Mouse (Mus musculus) embryonic facial prominence, embryonic 10.5 days (tissue): ENCODE results near the gene Prkn. TPM values are rescaled to one million over a fixed set of nuclear protein-coding genes. Genes with fewer than 3 reads are reported as not detected.

ENCODE experiments used
- DNase-seq: peaks from one replicate; pipeline ENCODE4 v3.0.0-alpha.2; 2017; ENCODE audit warnings: low spot score
- H3K27ac ChIP-seq: fragments of 300-500 bp; sonication (generic); replicated peaks from 2 replicates; pipeline ENCODE4 v1.5.1; 2016; ENCODE audit warnings: mild to moderate bottlenecking
- H3K27me3 ChIP-seq: fragments of 300-500 bp; sonication (generic); replicated peaks from 2 replicates; pipeline ENCODE4 v1.6.1; 2016; ENCODE audit warnings: low read depth, mild to moderate bottlenecking; ENCODE audit not compliant: poor library complexity, severe bottlenecking
- H3K36me3 ChIP-seq: fragments of 300-500 bp; sonication (generic); replicated peaks from 2 replicates; pipeline ENCODE4 v1.6.1; 2016; ENCODE audit warnings: mild to moderate bottlenecking, moderate library complexity
- H3K4me1 ChIP-seq: fragments of 300-500 bp; sonication (generic); 2 replicates; pipeline ENCODE4 v1.6.1; 2016
- H3K4me3 ChIP-seq: fragments of 300-500 bp; sonication (generic); 2 replicates; pipeline ENCODE4 v1.5.1; 2016; ENCODE audit warnings: mild to moderate bottlenecking, moderate library complexity
- H3K9me3 ChIP-seq: fragments of 300-500 bp; sonication (generic); 2 replicates; pipeline ENCODE4 v1.6.1; 2016; ENCODE audit warnings: mild to moderate bottlenecking
- WGBS: fragments of 180-500 bp; shearing (Covaris S2); methylation state at CpG from one replicate; pipeline ENCODE4 v1.1.7; 2016; 5-methylcytosine and 5-hydroxymethylcytosine counted together
- polyA plus RNA-seq: library from polyadenylated mRNA; unstranded; fragments of >200 nt; fragmentation: Nextera tagmentation; extraction: Ambion mirVana; gene quantifications from 2 replicates; pipeline ENCODE4 v1.2.1, GENCODE M21; 2016

Prkn gene
- polyA plus RNA-seq, 1 experiment from 2014 or later, result 1.1 TPM

DNA sequence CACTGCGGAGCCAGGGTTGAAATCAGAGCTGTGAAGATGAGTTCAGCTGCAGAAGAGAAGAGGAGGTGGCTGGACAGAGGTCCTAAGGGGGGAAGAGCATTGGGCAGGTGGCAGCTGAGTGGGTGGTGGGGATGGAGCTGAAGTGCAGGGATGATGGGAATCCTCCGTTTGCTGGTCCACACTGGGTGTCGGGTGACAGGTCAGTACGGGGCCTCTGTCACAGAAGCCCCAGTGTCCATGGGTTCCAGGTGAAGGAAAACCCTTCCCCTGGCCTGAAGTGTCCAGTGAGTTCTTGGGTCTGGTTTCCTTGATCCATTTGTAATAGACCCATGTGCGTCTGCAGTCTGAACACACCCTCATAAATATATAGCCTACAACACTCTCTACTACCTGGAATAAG lies 1195.2 kb downstream of the Prkn start:
- no peaks in the 10 kb centered on the region for H3K36me3 ChIP-seq
- no peak overlapping the region for H3K4me3 ChIP-seq
- H3K27ac ChIP-seq, result no peak overlapping the region
- H3K4me1 ChIP-seq, result peaks cover 20% of the 10 kb centered on the region
- DNase-seq, result no peak
- H3K27me3 ChIP-seq, result peaks cover 17% of the 10 kb centered on the region
- 45% methylated on average over 5 of the region's 5 CpGs for WGBS
- H3K9me3 ChIP-seq, result no peaks in the 10 kb centered on the region

GRCm38 (mm10) chr17:12036205-12036604 lies 1196.0 kb downstream of the Prkn start:
- 45% methylated on average over 6 of the region's 6 CpGs for WGBS
- Histone ChIP-seq H3K27me3 (peaks cover 17% of the 10 kb centered on the region), H3K4me1 (peaks cover 12% of the 10 kb centered on the region), H3K9me3 (no peaks in the 10 kb centered on the region), H3K4me3 (no peak overlapping the region), H3K27ac (no peak overlapping the region), H3K36me3 (no peaks in the 10 kb centered on the region)
- peak; percentile 67 for DNase-seq

DNA sequence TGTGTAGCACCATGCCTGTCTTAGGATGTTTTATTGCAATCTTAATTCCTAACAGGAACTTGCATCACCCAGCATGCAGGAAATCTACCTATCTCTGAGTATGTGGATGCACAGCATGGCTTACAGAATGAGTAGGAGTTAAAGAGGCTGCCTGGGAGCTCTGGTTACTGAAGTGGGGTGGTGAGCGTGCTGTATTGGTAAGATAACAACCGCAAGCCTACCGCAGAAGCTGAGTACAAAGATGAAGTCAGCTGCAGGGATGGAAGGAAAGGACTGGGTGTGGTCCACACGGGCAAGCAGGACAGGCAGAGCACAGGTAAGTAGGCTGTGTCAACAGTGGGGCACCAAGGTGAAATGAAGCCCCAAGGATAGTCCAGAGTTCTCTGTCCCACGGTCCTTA lies 1196.9 kb downstream of the Prkn start:
- H3K36me3 ChIP-seq, result no peaks in the 10 kb centered on the region
- no peak for DNase-seq
- 82% methylated on average over 5 of the region's 5 CpGs for WGBS

GRCm38 (mm10) chr17:12037574-12037973 lies 1197.4 kb downstream of the Prkn start:
- 87% methylated on average over 2 of the region's 2 CpGs for WGBS
- Histone ChIP-seq H3K27me3 (peaks cover 11% of the 10 kb centered on the region), H3K36me3 (no peaks in the 10 kb centered on the region), H3K4me1 (peaks cover 8% of the 10 kb centered on the region; the same call in 1 of the 2 replicates), H3K27ac (no peak overlapping the region), H3K4me3 (no peak overlapping the region), H3K9me3 (no peaks in the 10 kb centered on the region)
- DNase-seq, result no peak

More for the DNA sequence above, 1196.9 kb downstream of the Prkn start:
- H3K4me1 ChIP-seq, result peaks cover 6% of the 10 kb centered on the region; the same call in 1 of the 2 replicates
- H3K4me3 ChIP-seq, result no peak overlapping the region
- peaks cover 16% of the 10 kb centered on the region for H3K27me3 ChIP-seq
- no peaks in the 10 kb centered on the region for H3K9me3 ChIP-seq
- H3K27ac ChIP-seq, result no peak overlapping the region

- H3K27me3 ChIP-seq, result peaks cover 5% of the 10 kb centered on the region
- peaks cover 9% of the 10 kb centered on the region; the same call in 1 of the 2 replicates for H3K4me1 ChIP-seq
- no peaks in the 10 kb centered on the region for H3K9me3 ChIP-seq
- WGBS, result 71% methylated on average over 6 of the region's 6 CpGs
- no peak for DNase-seq
- peak overlapping the region; percentile 59 for H3K27ac ChIP-seq
- no peak overlapping the region for H3K4me3 ChIP-seq
- no peaks in the 10 kb centered on the region for H3K36me3 ChIP-seq
Measured at GRCm38 (mm10) chr17:12038499-12038898, 1198.3 kb downstream of the Prkn start.

DNA sequence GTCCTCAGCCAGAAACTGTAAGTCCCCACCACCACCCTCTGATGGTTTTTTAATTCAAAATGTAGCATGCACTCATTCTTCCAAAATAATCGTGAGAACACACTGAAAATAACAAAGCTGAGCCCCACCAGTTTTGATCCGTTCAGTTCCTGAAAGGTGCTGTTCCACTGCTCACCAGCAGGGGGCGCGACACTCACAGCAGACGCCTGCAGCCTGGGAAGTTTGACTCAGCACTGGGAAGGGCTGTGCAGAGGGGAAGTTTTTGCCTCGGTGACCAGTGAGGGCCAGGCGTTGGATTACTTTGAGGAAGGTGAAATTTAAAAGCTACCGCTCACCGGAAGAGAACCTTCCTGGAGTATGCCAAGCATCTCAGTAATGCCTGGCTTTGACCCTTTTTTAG lies 1199.0 kb downstream of the Prkn start:
- peak; percentile 88 for DNase-seq
- WGBS, result 2% methylated on average over 9 of the region's 9 CpGs
- Histone ChIP-seq H3K27ac (peak overlapping the region; percentile 59), H3K36me3 (no peaks in the 10 kb centered on the region), H3K9me3 (no peaks in the 10 kb centered on the region), H3K4me1 (peaks cover 9% of the 10 kb centered on the region; the same call in 1 of the 2 replicates), H3K27me3 (peaks cover 8% of the 10 kb centered on the region), H3K4me3 (no peak overlapping the region)

GRCm38 (mm10) chr17:12039922-12040321 lies 1199.7 kb downstream of the Prkn start:
- peaks cover 15% of the 10 kb centered on the region for H3K27me3 ChIP-seq
- no peaks in the 10 kb centered on the region for H3K9me3 ChIP-seq
- H3K27ac ChIP-seq, result peak overlapping the region; percentile 59; the same call in 1 of the 2 replicates
- H3K4me3 ChIP-seq, result no peak overlapping the region
- no peak for DNase-seq
- peaks cover 14% of the 10 kb centered on the region for H3K4me1 ChIP-seq
- no peaks in the 10 kb centered on the region for H3K36me3 ChIP-seq
- WGBS, result 84% methylated on average over 3 of the region's 3 CpGs

DNA sequence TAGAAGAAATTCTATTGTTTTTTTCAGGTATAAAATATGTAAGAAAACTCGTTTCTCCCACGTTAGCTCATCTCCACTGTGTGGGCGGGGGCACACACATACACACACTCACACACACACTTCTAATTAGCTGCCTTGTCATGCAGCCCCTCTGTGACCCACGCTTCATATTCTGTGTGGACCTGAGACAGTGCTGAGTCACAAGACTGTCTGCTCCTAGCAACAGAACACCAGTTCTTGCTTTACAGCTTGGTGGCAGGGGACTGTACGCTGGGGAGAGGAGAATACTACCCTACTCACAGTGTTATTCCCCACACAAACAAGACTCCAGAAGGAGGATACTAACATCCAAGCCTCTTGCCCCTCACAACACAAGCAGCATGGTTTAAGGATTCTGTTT lies 1200.4 kb downstream of the Prkn start:
- H3K4me1 ChIP-seq, result peaks cover 17% of the 10 kb centered on the region

DNA sequence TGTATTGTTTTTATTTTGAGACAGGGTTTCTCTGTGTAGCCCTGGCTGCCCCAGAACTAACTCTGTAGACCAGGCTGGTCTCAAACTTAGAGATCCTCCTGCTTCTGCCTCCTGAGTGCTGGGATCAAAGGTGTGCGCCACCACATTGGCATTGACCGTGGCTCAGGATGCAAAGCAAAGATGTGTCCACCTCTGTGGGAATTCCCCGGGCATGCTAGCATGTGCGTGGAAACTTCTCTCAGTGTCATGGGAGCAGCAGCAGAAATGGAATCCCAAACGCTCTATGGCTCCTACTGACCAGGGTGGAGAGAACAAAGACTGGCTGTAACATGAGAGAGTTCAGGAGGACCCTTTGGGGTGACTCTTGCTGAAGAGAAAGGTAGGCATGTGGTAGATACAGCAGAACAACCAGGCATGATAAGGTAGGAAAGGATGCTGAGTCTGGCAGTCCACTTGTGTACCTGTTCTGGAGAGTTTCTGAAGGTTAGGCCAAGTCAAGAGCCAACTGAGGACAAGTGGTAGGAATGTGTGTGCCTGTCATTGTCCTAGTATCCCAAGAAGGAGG lies 1201.0 kb downstream of the Prkn start:
- H3K27ac ChIP-seq, result no peak overlapping the region
- no peaks in the 10 kb centered on the region for H3K36me3 ChIP-seq
- 93% methylated on average over 5 of the region's 5 CpGs for WGBS
- no peak for DNase-seq
- peaks cover 24% of the 10 kb centered on the region for H3K4me1 ChIP-seq
- no peaks in the 10 kb centered on the region for H3K9me3 ChIP-seq
- H3K4me3 ChIP-seq, result no peak overlapping the region
- peaks cover 17% of the 10 kb centered on the region for H3K27me3 ChIP-seq

More for the DNA sequence above, 1200.4 kb downstream of the Prkn start:
- peaks cover 11% of the 10 kb centered on the region for H3K27me3 ChIP-seq
- WGBS, result 84% methylated on average over 5 of the region's 5 CpGs
- no peak overlapping the region for H3K27ac ChIP-seq
- no peak for DNase-seq
- no peaks in the 10 kb centered on the region for H3K36me3 ChIP-seq
- H3K9me3 ChIP-seq, result no peaks in the 10 kb centered on the region
- no peak overlapping the region for H3K4me3 ChIP-seq

GRCm38 (mm10) chr17:12042561-12043256 lies 1202.5 kb downstream of the Prkn start:
- Histone ChIP-seq H3K27ac (no peak overlapping the region), H3K4me1 (peaks cover 30% of the 10 kb centered on the region), H3K36me3 (no peaks in the 10 kb centered on the region), H3K4me3 (no peak overlapping the region), H3K9me3 (no peaks in the 10 kb centered on the region), H3K27me3 (peaks cover 18% of the 10 kb centered on the region)
- WGBS, result 69% methylated on average over 14 of the region's 14 CpGs
- no peak for DNase-seq

GRCm38 (mm10) chr17:12044222-12044621 lies 1204.0 kb downstream of the Prkn start:
- 47% methylated on average over 8 of the region's 8 CpGs for WGBS
- peaks cover 18% of the 10 kb centered on the region for H3K27me3 ChIP-seq
- no peaks in the 10 kb centered on the region for H3K36me3 ChIP-seq
- no peaks in the 10 kb centered on the region for H3K9me3 ChIP-seq
- H3K27ac ChIP-seq, result no peak overlapping the region
- DNase-seq, result no peak
- 0 out of 2 replicates have a peak overlapping the region, but pooled peaks have one; percentile 16 for H3K4me3 ChIP-seq
- H3K4me1 ChIP-seq, result peaks cover 30% of the 10 kb centered on the region

GRCm38 (mm10) chr17:12045861-12046273 lies 1205.7 kb downstream of the Prkn start:
- H3K9me3 ChIP-seq, result no peaks in the 10 kb centered on the region
- 0 out of 2 replicates have a peak overlapping the region, but pooled peaks have one; percentile 10 for H3K27ac ChIP-seq
- 44% methylated on average over 5 of the region's 5 CpGs for WGBS
- H3K4me3 ChIP-seq, result no peak overlapping the region
- peak; percentile 15 for DNase-seq
- peaks cover 18% of the 10 kb centered on the region for H3K27me3 ChIP-seq
- no peaks in the 10 kb centered on the region for H3K36me3 ChIP-seq
- peaks cover 25% of the 10 kb centered on the region for H3K4me1 ChIP-seq

GRCm38 (mm10) chr17:12047032-12047431 lies 1206.8 kb downstream of the Prkn start:
- Histone ChIP-seq H3K27me3 (peaks cover 18% of the 10 kb centered on the region), H3K4me1 (peaks cover 25% of the 10 kb centered on the region), H3K9me3 (no peaks in the 10 kb centered on the region), H3K27ac (no peak overlapping the region), H3K4me3 (no peak overlapping the region), H3K36me3 (no peaks in the 10 kb centered on the region)
- WGBS, result 66% methylated on average over 7 of the region's 7 CpGs
- no peak for DNase-seq
